Mouse (Mus musculus) gastrocnemius, postnatal 25 days (tissue): ENCODE data around the gene Nox1. TPM values are rescaled to one million over a fixed set of nuclear protein-coding genes. Genes with fewer than 3 reads are reported as not detected.
"Not testable (repeated sequence)": the region's sequence is repeated elsewhere in the genome, so short reads cannot be mapped to it uniquely, and the experiment has no call there.

Experiments
- DNase-seq: peaks from one replicate; pipeline ENCODE4 v3.0.0; 2022
- long read RNA-seq, 2 experiments: library from polyadenylated mRNA; stranded (forward); transcript quantifications; one replicate each; pipeline ENCODE4 v2.0.0; 2021
- total RNA-seq, 2 experiments: library from RNA; stranded (reverse); gene quantifications; 1 replicate in 1 of 2; 2 replicates in 1 of 2; pipeline ENCODE4 v1.2.3; 2021

The Nox1 gene
- under 1 TPM in 1 of 2 experiments, not detected in 1; 0.75 TPM for total RNA-seq
- long read RNA-seq, experiment 1, partial matches to known transcripts: 0 of 1 reads
- long read RNA-seq, experiment 1, other reads (novel, unspliced or antisense): 1 of 1 reads
- long read RNA-seq, experiment 2: 0 reads

DNA sequence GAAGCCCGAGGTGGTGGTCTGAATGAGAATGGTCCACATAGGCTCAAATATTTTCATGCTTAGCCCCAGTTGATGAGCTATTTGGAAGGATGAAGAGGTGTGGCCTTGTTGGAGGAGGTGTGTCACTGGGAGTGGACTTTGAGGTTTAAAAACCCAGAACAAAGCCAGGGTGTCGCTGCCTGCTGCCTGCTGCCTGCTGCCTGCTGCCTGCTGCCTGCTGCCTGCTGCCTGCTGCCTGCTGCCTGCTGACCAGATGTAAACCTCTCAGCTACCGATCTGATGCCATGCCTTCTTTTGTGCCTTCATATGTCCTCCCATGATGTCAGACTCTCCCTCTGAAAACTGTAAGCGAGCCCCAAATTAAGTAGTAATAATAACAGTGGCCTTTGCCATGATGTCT lies at the start of gene Nox1:
Gene Nox1, minus strand, starts transcription at position 101 of the 400 bp plus-strand sequence.
- DNase-seq: no peak

DNA sequence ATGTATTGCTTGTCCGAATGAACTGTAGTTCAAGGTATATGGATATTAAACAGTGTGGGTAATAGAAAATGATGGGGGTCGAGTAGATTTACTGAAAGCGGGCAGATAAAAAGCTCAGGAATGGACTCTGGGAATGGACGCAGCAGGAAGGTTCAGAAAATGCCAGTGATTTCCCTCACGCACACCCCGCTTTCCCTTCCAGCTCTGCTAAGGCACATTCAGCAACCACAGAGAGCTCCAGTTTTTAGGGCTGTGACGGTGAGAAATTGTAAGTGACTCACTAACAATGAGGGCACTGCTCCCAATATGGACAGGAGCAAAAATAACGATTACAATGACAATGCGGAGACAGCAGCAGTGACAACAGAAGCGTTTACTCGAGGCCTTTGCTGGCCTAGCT lies 40.4 kb upstream of the Nox1 start:
- DNase-seq: no peak

DNA sequence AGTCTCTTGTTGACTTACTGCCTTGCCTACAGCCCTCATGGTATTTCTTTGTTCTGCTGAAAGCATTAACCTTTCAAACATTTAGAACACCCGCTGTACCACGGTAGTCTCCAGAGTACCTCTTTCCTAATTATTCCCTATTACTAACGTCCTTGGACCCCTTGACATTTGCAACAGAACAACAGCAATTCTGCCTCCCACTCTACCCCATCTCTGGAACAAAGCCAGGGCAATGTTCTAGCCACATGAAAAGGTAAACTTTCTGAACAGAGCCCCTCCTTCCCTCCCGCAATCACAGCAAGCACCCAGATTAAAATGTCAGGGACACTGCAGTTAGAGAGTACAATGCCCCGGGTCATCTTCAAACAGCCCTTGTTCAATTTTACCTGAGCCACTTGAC lies 39.4 kb upstream of the Nox1 start:
- no peak for DNase-seq

DNA sequence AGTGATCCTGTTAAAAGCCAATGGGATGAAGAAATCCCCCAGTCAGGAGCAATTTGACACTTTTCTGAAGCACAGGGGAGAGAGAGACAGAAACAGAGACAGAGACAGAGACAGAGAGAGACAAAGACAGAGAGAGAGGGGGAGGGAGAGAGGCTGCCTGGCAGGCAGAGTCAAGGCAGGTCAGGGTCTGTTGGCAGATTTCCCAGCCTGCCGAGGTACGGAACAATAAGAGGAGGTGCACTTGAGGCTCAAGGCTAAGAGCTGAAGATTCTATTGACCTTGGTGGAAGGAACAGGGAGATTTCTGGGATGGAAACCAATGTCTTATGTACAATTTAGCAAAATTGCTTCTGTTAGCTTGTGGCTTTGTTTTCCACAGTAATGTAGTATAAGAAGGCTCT lies 26.4 kb upstream of the Nox1 start:
- DNase-seq: no peak

DNA sequence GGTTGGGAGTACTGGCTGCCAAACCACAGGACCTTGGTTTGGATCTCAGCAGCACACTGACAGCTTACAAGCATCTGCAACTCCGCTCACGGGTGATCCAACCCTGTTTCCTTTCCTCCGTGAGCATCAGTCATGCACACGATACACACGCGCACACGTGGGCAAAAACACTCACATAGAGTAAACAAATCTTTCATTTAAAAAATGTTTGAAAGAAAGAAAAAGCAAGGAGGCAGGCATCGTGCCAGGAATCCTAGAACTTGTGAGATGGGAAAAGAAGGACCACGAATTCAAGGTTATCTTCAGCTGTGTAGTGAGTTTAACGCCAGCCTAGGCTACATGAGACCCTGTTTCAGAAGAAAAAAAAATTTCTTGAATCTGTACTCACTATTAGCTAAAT lies 24.2 kb upstream of the Nox1 start:
- no peak for DNase-seq

DNA sequence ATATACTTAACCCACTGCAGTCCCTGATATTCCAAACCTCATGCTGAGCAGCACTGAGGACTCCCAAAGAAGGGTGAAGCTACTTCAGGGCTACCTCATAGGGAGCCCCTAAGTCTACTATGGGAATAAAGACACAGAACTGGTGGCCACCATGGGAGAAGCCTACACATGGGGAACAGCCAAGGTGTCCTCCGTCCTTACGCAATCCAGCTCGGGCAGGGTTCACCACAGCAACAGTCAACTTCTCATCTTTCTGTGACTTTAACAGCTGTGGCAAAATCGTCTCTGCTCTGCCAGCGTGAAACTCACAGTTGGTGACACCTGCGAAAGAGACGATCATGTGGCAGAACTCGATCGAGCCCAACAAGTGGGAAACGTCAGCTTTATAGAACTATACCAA lies 16.5 kb upstream of the Nox1 start:
- no peak for DNase-seq

DNA sequence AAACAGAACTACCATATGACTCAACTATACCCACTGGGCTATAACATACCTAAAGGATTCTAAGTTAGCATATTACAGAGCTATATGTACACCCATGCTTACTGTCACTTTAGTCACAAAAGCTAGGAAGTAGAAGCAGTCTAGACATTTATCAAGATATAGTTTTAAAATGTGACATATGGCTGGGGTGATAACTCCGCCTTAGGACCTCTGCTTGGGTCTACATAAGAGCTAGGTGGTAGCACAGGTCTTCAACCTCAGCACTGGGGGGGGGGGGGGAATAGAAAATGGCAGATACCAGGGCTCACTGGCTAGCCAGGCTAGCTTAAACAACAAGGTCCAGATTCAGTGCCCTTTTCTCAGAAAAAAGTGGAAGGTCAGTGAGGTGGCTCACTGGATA lies 11.3 kb upstream of the Nox1 start:
- DNase-seq: no peak

DNA sequence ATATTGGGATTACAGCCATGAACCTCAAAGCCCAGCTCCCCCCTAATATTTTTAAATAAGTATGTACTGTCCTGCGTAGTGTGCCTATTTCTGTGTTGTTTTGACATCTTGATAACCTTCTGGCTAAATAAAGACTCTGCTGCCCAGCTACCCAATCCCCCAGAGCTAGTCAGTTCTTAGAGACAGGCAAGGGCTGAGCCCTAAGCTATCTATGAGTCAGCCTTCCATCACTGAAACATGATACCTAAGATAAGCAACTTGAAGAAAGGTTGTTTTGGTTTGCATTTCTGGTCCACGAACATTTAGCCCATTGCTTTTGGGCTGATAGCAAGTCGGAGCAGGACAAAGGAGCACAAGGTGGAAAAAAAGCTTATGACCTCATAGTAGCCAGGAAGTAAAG lies 1.1 kb downstream of the Nox1 start:
- DNase-seq: no peak

DNA sequence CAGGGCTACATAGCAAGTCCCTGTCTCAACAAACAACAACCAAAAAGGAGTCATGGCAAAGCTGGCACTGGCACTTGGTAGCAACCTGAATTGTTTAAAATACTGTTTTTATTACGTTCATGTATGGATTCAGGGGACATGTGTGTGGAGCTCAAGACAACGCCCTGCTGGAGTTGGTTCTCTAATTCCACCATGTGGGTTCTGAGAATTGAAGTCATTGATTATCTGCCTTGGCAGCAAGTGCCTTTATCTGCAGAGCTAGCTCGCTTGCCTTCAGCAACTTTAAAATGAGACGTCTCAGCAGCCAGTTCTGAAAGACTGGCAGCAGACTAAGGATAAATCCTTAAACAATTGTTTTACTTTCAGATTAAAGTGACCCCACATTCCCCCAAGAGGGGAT lies 3.6 kb downstream of the Nox1 start:
- no peak for DNase-seq

DNA sequence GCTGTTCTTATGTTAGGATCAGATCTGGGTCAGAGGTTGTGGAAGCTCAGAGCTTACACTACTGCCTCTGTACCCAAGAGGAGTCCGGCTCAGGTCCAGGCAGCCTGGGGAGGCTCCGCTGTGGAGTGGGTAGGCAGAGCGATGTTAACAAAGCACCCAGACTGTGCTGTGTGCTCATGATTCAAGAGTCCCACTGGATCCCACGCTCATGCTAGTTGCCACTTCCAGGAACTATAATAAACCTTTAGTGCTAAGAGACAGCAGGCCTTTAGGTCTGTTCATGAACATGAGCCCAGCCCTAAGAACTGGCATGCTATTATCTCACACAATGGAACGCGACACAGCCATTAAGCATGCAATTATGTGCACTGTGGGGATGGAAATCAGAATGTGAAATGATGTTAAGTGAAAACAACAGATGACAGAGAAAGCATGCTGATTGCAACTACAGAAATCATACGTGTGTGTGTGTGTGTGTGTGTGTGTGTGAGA lies 10.6 kb downstream of the Nox1 start:
- DNase-seq: no peak

DNA sequence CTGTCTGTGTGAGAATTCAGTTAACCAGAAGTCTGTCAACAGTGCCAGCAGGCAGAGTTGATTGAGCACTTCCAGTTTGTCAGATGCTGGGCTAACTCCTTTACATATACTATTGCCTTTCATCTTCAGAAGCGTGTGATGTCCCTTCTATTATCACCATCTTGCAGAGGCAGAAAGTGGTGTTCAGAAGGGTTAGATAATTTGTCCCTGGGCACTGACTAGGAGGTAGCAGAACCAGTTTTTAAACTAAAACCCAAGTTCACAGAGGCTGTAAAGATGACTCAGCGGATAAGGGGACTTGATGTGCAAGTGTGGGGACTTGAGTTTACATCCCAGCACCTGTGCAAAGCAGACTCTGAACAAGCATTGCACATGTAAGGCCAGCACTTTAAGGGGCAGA lies 13.3 kb downstream of the Nox1 start:
- no peak for DNase-seq

DNA sequence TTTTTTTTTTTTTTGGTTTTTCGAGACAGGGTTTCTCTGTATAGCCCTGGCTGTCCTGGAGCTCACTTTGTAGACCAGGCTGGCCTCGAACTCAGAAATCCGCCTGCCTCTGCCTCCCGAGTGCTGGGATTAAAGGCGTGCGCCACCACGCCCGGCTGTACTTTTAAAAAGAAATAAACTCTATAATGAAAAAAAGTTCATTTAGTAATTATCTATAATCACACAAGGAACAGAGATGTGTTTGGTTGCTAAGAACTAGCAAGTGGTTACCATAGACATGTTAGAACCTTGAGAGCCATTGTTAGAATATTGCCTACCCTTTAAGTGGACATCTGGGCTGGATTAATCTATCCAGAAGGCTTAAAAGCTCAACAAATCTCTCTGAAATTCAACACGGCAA lies 34.6 kb downstream of the Nox1 start, which contains the start of gene Arl13a:
Gene Arl13a, plus strand, starts transcription at position 301 of the 400 bp plus-strand sequence.
- not testable (repeated sequence) for DNase-seq

DNA sequence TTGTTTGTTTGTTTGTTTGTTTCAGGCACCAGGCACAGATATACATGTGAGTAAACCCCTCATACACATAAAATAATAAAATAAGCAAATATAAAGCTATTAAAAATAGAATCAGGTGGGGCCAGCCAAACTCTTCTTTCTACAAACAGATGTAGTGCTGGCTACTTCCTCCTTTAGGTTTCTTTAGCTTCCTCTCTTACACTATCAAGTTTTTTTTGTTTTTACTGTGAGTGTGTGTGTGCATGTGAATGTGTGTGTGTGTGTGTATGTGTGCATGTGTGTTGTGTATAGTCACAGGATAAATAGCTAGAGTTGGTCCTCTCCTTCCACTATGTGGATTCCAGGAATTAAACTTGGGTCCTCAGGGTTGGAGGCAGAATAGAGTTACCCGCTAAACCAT lies 47.1 kb downstream of the Nox1 start:
- no peak for DNase-seq

DNA sequence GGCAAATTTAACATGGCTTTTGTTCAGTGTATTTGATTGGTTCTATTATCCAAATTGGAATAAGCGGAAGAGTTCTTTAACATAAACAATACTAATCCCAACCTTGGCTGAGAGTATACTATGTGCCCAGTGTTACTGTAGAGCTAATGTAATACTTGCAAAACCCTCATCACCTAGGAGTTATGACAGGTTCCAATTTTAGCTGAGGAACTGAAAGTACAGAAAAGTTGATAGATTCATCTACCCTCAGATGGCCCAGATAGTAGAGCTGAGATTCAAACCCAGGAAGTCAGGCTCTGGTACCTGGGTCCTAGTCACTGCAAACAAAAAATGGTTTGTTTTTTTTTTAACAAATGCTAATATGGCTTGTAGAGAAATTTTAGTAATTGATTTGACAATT lies 51.2 kb downstream of the Nox1 start:
- no peak for DNase-seq

DNA sequence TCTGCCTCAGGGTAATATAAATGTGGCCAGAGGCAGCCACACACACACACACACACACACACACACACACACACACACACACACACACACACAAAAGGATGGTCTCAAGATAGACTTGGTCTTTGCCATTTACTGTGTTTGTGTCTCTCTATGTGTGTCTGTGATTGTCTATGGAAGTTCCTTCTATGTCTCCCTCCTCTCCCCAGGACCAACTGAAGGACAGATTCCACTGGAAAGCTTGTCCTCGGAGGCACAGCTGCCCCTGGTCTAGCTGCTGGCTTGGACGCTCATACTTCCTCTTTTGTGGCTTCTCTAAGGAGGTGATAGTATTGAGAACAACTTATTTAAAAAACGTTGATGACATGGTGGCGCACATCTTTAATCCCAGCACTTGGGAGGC lies 58.3 kb downstream of the Nox1 start:
- DNase-seq: no peak

DNA sequence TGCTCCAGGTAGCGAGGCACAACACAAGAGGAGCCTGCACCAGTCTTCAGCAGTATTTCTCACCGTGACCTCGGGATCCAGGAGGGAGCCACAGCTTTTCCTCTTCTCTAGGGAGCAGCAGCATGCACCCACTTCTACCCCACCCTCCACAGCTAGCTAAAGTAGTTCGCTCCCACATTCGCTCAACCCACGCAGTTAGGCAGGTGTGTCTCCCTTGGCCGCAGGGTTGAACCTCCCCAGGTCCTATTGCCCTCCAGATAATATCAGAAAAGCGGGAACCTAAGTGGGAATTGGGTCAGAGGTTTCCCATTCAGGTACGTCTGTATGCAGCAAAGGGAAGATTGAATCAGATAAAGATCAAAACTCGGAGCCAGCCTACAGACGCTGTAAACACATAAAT lies 58.9 kb downstream of the Nox1 start:
- no peak for DNase-seq

DNA sequence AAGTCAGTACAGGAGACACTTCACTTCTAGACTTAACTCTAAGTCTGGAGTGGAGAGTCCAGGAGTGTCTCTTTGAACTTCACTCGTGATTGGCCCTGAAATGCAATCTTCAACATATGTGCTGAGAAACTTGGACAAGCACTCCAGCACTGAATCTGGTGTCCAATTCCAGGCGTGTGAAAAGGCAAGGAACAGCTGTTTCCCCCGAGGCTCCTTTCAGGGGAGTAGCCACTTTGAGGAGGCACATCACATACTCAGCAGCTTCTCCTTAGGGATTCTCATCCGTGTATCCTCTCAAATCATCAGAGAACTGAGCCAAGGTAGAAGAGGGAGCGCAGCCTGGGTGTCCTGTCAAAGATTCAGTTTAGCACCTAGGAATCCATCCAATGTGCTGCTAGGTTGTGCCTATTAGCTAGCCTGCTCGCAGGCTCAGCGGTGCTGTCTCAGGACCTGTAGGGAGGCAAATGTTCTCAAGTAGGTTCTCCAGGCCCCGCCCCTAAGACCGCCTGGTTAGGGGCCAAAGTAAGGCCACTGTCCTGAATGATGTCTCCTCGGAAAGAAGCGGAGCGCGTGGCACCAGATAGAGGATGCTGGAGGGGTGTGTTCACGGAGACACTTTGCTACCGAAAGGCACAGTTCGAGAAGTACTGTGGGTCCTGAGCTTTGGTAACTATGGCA lies 59.6 kb downstream of the Nox1 start, which contains the start of gene Xkrx:
Gene Xkrx, minus strand, starts transcription at position 34 of the 678 bp plus-strand sequence.
- no peak for DNase-seq

DNA sequence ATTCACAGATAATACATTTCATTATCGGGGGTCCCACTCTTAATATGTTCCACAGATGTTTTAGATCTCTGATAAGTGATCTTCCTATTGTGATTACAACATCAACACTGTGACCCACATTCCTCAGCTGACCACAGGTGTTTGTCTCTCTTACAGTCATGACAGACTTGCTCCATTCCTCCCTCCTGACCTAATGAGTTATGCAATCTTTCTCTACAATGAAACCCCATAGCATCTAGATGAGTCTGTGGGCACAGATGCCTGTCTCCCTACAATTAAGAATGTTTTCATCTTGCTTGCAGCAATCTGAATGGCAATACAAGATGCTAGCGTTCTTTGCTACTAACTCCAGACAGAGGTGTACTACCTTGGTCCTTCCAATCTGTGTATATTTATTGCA lies 61.3 kb downstream of the Nox1 start:
- DNase-seq: no peak

DNA sequence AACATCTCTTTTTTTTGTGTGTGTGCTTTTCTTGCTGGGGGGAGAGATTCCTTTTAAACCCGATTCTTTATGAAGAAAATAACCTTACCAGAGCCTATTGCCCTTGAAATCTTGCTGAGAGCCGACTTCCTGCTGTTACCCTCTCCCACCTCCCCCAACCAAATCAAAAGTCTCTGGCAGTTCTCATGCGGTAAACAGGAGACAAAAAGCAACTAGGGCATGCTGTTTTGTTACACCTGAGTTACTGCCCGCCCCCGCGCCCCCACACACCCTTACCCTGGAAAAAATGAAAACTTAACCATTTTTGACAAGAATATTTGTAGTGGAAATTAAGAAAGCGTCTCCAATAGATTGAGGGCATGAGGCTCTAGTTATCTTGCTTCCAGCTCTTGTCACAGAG lies 63.6 kb downstream of the Nox1 start:
- no peak for DNase-seq

DNA sequence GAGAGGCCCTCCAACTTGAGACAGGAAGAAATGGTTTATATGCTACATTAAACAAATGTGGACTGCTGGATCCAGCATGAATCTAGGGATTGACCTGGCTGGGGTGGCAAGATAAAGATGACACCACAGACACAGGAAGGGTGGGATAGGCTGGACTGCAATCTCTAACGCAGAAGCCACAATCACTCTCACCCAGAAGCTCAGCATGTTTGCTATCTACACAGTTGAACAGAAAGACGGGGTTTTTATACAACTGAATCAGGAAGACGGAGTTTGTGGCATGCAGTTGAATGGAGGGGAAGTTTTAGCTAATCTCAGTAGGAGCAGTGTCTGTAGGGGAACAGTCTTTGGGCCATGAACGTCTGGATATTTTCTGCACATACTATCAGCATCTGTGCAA lies 79.8 kb downstream of the Nox1 start:
- DNase-seq: no peak

DNA sequence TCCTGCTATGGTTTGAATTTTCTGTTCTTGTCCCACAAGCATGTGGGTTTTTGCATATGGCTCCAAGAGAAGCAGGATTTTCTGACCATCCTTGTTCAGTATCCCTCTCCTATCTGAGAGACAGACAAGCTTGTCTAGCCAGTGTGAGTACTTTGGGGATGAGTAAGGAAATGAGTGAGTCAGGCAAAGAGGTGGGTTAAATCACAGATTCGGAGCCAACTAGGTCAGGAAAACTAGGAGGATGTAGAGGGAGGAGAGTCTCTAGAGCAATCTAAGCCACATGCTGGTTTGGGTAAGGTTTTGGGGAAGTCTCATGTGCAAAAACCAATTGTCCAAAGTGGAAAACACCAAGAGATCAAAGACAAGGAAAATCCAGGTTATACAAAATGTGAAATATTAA lies 80.2 kb downstream of the Nox1 start:
- no peak for DNase-seq

DNA sequence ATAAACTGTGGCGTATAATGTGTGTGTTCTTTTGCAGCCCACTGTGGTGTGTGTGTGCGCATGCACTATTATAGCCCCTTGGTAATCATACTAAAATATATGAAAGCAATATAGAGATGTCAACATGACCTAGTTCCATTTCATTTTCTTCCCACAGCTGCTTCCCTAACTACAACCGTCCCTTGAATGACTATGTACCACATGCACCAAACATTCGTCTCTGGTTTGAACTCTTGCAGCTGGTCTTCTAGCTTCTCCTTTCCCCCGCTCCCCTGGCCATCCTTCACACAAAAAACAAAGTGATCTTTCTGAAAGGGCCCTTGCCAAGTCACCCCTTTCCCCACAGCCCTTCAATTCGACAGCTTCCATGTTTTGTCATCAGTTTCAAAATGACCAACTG lies 81.7 kb downstream of the Nox1 start:
- no peak for DNase-seq

DNA sequence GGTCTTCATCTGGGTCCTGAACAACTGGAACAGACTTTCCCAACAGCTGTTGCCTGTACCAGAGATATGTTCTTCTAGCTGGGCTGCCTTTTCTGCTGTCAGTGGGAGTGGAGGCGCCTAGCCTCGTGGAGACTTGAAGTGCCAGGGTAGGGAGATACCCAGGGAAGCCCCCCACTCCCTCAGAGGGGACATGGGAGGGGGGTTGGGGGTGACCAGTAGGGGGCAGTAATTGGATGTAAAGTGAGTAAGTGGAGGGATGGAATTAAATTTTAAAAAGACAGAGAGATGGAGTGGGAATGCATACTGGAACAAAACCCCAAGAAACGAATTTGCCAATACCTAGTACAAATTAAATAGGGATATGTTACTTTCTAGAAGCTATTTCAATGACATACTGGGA lies 87.9 kb downstream of the Nox1 start:
- no peak for DNase-seq

DNA sequence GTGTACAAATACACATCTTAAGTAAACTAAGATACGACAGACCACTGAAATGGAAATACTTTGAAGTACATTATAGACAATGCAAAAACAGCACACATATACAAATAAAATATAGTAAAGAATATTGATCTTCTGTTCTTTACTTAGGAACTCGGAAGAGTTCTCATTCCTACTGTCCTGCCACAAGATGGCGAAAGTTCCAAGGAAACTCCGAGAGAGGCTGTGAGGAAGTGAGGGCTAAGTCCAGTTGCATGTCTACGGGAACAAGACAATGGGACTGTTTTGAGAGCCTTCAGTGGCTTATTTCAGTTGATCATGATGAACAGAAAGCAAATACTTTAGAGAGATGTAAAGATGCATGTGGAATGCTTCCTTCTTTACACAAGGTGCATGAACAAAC lies 89.5 kb downstream of the Nox1 start:
- DNase-seq: no peak
